Mouse (Mus musculus) CH12.LX (cell line): ENCODE results near the gene Astn2.

Source experiments
- CTCF ChIP-seq, 2 experiments: IDR thresholded peaks in 1 of 2; conservative IDR thresholded peaks in 1 of 2; 2 replicates each; pipeline ENCODE4 v1.5.1; 2011 to 2012; ENCODE audit warnings: low read depth in 2 of 2, low read length in 2 of 2, improper control_type of control experiment in 1 of 2, inconsistent platforms in 1 of 2, mild to moderate bottlenecking in 1 of 2, moderate library complexity in 1 of 2
- ELF1 ChIP-seq: IDR thresholded peaks from 2 replicates; pipeline ENCODE4 v1.6.1; 2014; ENCODE audit warnings: low read depth, mild to moderate bottlenecking, inconsistent platforms, low read length, improper control_type of control experiment
- EP300 ChIP-seq: IDR thresholded peaks from 2 replicates; pipeline ENCODE4 v1.6.1; 2011; ENCODE audit warnings: low read length, improper control_type of control experiment
- ETS1 ChIP-seq: conservative IDR thresholded peaks from 2 replicates; pipeline ENCODE4 v1.6.1; 2012; ENCODE audit warnings: low read depth, mild to moderate bottlenecking, inconsistent platforms, low read length, improper control_type of control experiment, moderate library complexity
- JUND ChIP-seq: conservative IDR thresholded peaks from 2 replicates; pipeline ENCODE4 v1.6.1; 2011; ENCODE audit warnings: low read depth, low read length, improper control_type of control experiment
- KAT2A ChIP-seq: IDR thresholded peaks from 2 replicates; pipeline ENCODE4 v1.6.1; 2012; ENCODE audit warnings: low read length, improper control_type of control experiment, inconsistent platforms; ENCODE audit not compliant: insufficient replicate concordance
- NELFE ChIP-seq: IDR thresholded peaks from 2 replicates; pipeline ENCODE4 v1.6.1; 2011; ENCODE audit warnings: low read depth, low read length, improper control_type of control experiment
- POLR2A ChIP-seq: IDR thresholded peaks from 2 replicates; pipeline ENCODE4 v1.6.1; 2011; ENCODE audit warnings: low read depth, mild to moderate bottlenecking, improper control_type of control experiment, low read length
- RAD21 ChIP-seq: IDR thresholded peaks from 2 replicates; pipeline ENCODE4 v1.6.1; 2011; ENCODE audit warnings: low read depth, mild to moderate bottlenecking, low read length, improper control_type of control experiment, moderate library complexity
- TCF12 ChIP-seq: IDR thresholded peaks from 2 replicates; pipeline ENCODE4 v1.6.1; 2014; ENCODE audit warnings: low read depth, mild to moderate bottlenecking, inconsistent platforms, low read length, improper control_type of control experiment
- UBTF ChIP-seq: IDR thresholded peaks from 2 replicates; pipeline ENCODE4 v1.6.1; 2012; ENCODE audit warnings: low read depth, mild to moderate bottlenecking, inconsistent platforms, low read length, improper control_type of control experiment, moderate library complexity
- USF1 ChIP-seq: IDR thresholded peaks from 2 replicates; pipeline ENCODE4 v1.6.1; 2014; ENCODE audit warnings: low read depth, mild to moderate bottlenecking, inconsistent platforms, low read length, improper control_type of control experiment
- USF2 ChIP-seq: conservative IDR thresholded peaks from 2 replicates; pipeline ENCODE4 v1.6.1; 2011; ENCODE audit warnings: low read depth, low read length, improper control_type of control experiment

GRCm38 (mm10) chr4:65821070-65821469 lies 583.3 kb downstream of the Astn2 start:
- TF ChIP-seq ELF1 (no peak), NELFE (no peak), POLR2A (no peak), EP300 (no peak), RAD21 (no peak), UBTF (no peak), USF2 (no peak), CTCF (conservative IDR thresholded peaks at IDR 0.05 in 1 of 2, IDR thresholded peaks at IDR 0.05 in 1 of 2; ENCODE audit: low read depth in 2 of 2, low read length in 2 of 2) (no peak), TCF12 (no peak), ETS1 (no peak), JUND (no peak), KAT2A (no peak), USF1 (no peak)
